Mouse (Mus musculus) embryonic fibroblast, embryonic 13.5 days (primary cell): Measurements from ENCODE around the gene Ldlrad3.

Experiments used
- CTCF ChIP-seq: IDR thresholded peaks from 2 replicates; pipeline ENCODE4 v1.5.1; 2011; ENCODE audit warnings: mild to moderate bottlenecking, control low read depth, low read length, moderate library complexity, borderline replicate concordance; ENCODE audit not compliant: insufficient read depth
- POLR2A ChIP-seq: IDR thresholded peaks from 2 replicates; pipeline ENCODE4 v1.6.1; 2011; ENCODE audit warnings: low read depth, mild to moderate bottlenecking, control low read depth, low read length, moderate library complexity

DNA sequence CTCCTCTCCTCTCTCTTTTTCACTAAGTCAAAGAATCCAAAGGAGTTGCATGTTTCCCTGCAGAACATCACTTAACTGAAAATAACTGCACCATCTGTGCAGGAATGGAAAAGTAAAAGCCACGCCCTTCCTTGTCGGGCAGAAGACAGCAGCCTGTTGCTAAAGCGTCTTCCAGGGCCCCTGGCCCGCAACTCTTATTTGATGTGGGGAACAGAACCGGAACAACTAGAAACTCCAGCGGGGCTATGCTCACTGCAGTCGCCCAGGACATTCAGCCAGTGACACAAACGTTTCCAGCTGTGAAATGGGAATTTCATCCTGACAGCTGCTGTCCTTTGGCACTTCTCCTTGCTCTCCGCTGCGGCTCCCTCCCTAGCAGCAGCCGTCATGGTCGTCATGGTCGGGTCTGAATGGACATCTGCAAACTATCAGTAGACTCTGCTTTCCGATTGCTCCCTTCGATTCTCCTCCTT, 67.2 kb downstream of the Ldlrad3 start:
- TF ChIP-seq POLR2A (no peak), CTCF (no peak)
